Mouse (Mus musculus) hematopoietic stem cell, adult 5-6 weeks (primary cell): Measurements from ENCODE around the gene Cpt1b. TPM values are rescaled to one million over a fixed set of nuclear protein-coding genes. Genes with fewer than 3 reads are reported as not detected.

ENCODE experiments used
- ATAC-seq, 2 experiments: fragments of 125-278 bp in 1 of 2; replicated peaks in 1 of 2; 2 replicates each; pipeline ENCODE4 v1.8.0; 2016 to 2017; ENCODE audit warnings: inconsistent platforms in 2 of 2, mild to moderate bottlenecking in 2 of 2, moderate number of reproducible peaks in 2 of 2, low read depth in 1 of 2, moderate TSS enrichment in 1 of 2; ENCODE audit not compliant: low FRiP score in 2 of 2, poor library complexity in 2 of 2, severe bottlenecking in 2 of 2, insufficient read depth in 1 of 2, low TSS enrichment in 1 of 2
- total RNA-seq: library from RNA; stranded (forward); fragments of 172-1452, 232-1000 nt; gene quantifications from 2 replicates; pipeline ENCODE4 v1.2.3, GENCODE M21; 2017

Gene Cpt1b
- total RNA-seq, 1 experiment from 2014 or later = not detected

DNA sequence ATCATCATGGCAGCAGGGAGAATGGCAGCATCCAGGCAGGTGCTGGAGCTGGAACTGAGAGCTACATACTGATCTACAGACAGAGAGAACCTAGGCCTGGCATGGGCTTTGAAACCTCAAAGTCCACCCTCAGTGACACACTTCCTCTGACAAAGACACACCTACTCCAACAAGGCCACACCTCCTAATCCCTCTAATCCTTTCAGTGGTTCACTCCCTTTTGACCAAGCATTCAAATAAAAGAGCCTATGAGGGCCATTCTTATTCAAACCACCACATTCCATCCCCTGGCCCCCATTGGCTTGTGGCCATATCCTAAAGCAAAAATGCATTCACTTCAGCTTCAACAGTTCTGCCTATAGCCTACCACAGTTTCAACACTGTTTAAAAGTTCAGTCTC is 19.0 kb downstream of the Cpt1b start:
- no peak for ATAC-seq

GRCm38 (mm10) chr15:89404831-89405623 is 20.6 kb downstream of the Cpt1b start:
- ATAC-seq = no peak

DNA sequence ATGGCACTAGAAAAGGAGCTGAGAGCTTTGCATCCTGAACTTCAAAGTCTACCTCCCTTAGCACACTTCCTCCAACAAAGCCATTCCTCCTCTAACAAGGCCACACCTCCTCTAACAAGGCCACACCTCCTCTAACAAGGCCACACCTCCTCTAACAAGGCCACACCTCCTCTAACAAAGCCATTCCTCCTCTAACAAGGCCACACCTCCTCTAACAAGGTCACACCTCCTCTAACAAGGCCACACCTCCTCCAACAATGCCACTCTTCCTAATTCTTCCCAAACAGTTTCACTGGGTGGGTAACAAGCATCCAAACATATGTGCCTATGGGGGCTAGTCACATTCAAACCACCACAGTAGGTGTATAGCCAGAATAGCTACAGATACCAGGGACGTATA is 23.2 kb downstream of the Cpt1b start:
- no peak for ATAC-seq

DNA sequence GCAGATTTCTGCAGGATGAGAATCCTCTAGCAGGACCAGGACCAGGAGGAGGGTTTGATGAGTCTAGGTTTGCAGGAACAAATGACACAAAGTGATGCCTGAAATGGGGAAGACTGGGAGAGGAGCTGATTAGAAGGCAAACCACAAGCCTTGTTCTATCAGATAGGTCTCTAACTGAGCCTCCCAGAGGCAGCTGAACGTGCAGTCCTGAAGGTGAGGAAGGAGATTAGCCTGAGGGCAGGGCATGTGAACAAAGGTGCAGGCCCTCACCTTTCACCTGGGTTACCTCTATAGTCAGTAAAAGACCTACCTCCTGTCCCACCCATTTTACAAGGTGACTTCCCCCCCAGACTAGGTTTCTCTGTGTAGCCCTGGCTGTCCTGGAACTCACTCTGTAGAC is 25.9 kb downstream of the Cpt1b start:
- no peak for ATAC-seq

DNA sequence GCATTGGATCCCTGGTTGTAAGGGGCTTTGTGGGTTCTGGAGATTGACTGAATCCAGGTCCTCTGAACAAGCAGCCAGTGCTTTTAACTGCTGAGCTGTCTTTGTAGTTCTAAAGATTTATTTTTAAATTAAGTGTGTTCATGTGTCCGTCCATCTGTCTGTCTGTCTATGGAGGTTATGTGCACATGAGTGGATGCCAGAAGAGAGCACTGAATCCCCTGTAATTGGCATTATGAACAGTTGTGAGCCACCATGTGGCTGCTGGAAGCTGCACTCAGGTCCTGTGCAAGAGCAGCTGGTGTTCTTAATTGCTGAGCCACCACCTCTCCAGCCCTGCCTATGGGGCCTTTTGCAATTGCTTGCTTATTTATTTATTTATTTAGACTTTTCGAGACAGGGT is 27.5 kb downstream of the Cpt1b start:
- no peak for ATAC-seq

DNA sequence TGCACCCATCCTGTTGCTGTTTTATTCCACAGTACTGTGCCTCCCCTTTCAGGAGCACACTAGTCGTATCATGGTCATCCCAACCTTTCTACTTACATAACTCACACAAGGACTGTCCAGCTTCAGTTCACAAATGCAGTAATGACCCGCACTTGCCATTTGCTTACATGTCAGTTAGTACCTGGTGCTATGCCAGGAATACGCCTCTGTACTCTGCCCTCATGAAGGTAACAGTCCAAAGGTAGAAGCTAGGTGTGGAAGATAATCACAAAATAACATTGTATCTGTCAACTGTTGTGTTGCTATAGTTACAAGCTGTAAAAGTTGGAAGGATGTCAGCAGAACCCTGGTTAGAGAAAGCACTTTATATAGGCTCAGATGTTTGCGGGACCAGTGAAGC is 28.8 kb downstream of the Cpt1b start:
- ATAC-seq = no peak

DNA sequence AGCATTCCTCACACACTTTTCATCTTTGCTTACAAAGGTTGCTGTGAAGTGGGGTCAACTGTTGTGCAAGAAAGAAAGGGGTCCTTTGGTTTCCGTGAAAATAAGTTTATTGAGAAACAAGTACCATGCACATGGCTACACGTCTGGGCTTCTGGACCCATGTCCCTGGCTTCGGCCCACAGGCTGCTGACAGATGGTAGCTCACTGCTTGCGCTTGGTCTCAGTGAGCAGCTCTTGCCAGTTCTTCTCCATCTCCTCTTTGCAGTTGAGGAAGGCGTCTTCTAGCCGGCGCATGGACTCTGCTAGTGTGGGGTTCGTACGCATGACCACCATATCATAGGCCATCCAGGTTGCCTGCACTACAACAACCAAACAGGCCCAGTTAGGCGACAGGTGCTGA is 35.6 kb downstream of the Cpt1b start:
- ATAC-seq = no peak

DNA sequence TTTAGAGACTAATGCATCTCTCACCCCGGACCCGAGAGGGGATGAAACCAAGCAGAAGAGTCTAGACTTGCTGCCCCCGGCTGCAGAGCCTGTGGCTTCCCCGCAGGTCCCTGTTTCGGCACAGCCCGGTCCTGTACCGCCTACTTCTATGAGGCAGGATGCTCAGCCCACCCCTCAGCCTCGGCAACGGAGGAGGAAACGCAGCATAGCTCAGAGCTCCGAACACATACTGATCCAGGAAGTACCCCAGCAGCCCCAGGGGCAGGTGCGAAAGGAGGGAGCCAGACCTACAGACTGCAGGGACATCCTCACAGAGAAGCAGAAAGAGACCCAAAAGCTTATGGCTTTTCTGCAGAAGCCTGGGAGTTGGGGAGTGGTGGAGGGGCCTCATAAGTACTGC is 38.5 kb downstream of the Cpt1b start:
- ATAC-seq = peak; percentile 57 to 74

GRCm38 (mm10) chr15:89384617-89385016 is 41.0 kb downstream of the Cpt1b start, which contains the start of gene Klhdc7b:
TSS of gene Klhdc7b (plus strand) at chr15:89384917.
- ATAC-seq = no peak

DNA sequence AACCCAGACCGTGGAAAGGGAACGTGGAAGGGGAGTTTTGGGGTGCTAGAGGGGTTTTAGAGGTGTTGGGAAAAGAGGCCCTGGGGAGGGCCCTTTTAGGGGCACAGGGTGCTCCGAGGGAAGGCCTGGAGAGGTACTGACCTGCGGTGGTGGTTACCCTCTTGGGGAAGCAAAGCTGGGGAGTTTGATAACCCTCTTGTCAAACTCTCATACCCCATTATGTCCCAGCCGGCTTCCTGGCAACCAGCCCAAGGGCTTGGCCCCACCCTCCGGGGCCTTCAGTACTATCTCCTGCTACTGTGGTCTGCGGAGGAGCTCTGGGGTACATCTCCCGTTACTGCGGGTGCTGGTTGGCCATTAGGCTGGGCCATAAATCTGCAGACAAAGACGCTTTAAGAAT is 46.2 kb downstream of the Cpt1b start:
- peak in 1 of 2 experiments; percentile 41; a peak in 2 of 4 replicates for ATAC-seq

GRCm38 (mm10) chr15:89378831-89379401 is 46.7 kb downstream of the Cpt1b start, which contains the start of gene Odf3b:
TSS of gene Odf3b (minus strand) at chr15:89379282.
- ATAC-seq = peak; percentile 61 to 74

- peak; percentile 0 to 5; a peak in 1 of 4 replicates for ATAC-seq
Measured at GRCm38 (mm10) chr15:89377938-89378828, 47.5 kb downstream of the Cpt1b start.

- ATAC-seq = no peak
Measured at GRCm38 (mm10) chr15:89377362-89377761, 48.3 kb downstream of the Cpt1b start.

GRCm38 (mm10) chr15:89376957-89377356 is 48.7 kb downstream of the Cpt1b start, which contains the start of gene Tymp:
TSS of gene Tymp (minus strand) at chr15:89377039.
- ATAC-seq = no peak

DNA sequence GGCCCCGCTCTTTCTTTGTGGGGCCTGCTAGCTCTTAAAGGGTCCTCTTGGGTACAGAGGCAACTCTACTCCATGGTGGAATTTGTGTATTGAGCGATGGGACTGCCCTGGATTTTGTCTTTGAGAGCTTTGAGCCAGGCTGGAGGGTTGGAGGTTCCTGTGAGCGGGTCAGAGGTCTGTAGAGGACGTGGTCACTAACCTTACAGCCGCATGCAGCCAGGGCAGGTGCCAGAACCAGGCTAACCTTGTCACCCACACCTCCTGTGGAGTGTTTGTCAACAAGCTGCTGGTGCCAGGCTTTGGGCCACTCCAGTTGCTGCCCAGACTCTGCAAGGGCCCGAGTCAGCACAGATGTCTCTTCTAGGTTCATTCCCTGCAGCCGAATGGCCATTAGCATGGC is 49.6 kb downstream of the Cpt1b start:
- ATAC-seq = no peak

DNA sequence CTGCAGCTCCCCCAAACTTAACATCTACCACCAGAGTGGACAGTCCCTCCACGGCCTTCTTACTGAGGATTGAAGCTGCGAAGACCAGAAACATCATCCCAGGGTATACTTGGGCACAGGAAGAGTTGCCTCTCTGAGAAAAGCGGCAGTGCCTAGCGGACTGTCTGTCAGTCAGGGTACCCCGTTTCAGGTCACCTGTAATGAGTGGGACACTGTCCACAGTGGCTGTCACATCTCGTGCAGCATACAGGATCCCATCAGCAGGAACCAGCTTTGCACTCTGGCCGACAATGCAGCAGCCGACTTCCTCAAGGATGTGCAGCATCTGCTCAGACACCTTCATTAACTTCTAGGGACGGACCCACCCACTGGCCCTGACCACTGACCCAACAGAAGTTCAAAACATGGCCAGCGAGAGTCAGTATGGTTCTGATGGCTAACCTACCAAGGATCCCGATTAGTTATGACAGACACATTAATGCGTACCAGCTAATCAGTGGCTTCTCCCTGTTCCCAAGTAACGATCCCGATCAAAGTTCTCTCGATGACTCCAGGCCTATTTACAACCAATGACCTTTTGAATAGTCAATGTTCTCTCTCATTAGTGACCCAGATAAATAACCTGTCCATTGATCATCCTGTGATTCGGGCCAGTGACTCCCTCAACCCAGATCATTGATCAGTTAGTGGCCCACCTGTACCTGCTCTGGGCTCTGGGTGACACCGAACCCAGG is 50.7 kb downstream of the Cpt1b start:
- no peak for ATAC-seq

DNA sequence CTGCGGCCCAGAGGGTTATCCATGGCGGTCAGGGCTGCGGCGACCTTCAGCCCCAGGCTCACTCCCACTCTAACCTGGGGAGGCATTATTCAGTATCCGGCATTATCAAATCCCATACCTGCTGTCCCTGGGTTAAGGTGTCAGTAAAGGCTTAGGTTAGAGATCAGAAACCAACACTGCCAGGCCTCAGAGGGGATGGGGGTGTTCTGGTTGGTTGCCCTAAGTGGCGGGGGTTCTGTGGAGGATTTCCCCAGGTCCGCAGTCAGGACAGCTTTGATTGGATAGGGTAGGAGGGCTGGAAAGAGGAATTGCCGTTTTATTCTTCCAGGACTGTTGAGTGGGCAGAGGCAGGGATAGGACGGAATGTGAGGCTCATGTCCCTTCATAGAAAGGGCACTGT is 51.3 kb downstream of the Cpt1b start:
- ATAC-seq = no peak
